Mouse (Mus musculus): Measurements from ENCODE around the gene Vps4b. TPM values are rescaled to one million over a fixed set of nuclear protein-coding genes. Genes with fewer than 3 reads are reported as not detected.

The Vps4b gene
- total and polyA plus RNA-seq, 3 experiments, result 5.9 to 30.1 (median 29.8) TPM

DNA sequence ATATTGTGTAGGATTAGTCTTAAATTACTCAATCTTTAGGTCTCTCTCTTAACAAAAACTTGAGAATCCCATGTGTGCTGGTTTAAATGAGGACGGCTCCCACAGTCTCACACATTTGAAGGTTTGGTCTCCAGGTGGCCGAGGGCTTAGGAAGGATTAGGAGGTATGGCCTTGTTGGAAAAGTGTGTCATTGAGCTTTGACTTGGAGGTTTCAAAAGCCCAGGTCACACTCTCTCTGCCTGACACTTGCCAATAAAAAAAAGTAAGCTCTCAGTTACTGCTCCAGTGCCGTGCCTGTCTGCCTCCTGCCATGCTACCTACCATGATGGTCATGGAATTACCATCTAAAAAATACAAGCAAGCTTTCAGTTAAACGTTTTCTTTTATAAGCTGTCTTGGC is 21.6 kb downstream of the Vps4b start:
- WGBS, result 85% methylated on average over 4 of the region's 4 CpGs
- H3K9ac ChIP-seq (ENCODE audit: low read depth, low read length), result no peak overlapping the region
- TF ChIP-seq POLR2A (IDR thresholded peaks at IDR 0.05; ENCODE audit: insufficient read depth, low read depth, low read length) (no peak), CTCF (IDR thresholded peaks at IDR 0.05) (no peak), EP300 (IDR thresholded peaks at IDR 0.05; ENCODE audit: insufficient read depth, low read depth, low read length) (no peak)
- no peaks in the 10 kb centered on the region for H3K27me3 ChIP-seq (ENCODE audit: control insufficient read depth, insufficient read depth, low read length)
- intact Hi-C loops (cut with DNase I), result no loop called here
- H3K36me3 ChIP-seq (ENCODE audit: control insufficient read depth, insufficient read depth, low read length), result peaks cover 4% of the 10 kb centered on the region
- no peak overlapping the region for H3K4me3 ChIP-seq
- no peaks in the 10 kb centered on the region for H3K79me2 ChIP-seq (replicated peaks; ENCODE audit: control insufficient read depth, insufficient read depth, low read length)
- H3K4me1 ChIP-seq (ENCODE audit: control insufficient read depth, insufficient read depth, low read length), result no peaks in the 10 kb centered on the region
- no peak overlapping the region for H3K27ac ChIP-seq
- no peak for DNase-seq

DNA sequence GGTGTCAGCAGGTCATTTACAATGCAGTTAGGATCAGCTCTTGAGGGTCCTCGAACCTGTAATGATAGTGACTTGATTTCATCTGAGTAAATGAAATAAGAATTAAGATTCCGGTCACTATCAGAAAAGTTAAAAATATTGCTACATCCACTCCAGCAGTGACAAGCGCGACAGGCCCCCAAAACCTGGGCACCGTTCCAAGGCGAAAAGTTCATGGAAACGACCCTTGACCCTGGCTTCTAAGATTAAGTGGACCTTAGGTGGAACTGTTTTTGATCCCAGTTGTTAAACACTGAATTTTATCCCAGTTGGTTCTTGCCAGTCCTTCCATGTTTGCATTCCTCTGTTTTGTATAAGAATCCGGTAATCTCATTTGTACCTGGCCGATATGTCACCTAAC is 22.4 kb downstream of the Vps4b start:
- TF ChIP-seq CTCF (IDR thresholded peaks at IDR 0.05) (no peak), POLR2A (IDR thresholded peaks at IDR 0.05; ENCODE audit: insufficient read depth, low read depth, low read length) (no peak), EP300 (IDR thresholded peaks at IDR 0.05; ENCODE audit: insufficient read depth, low read depth, low read length) (no peak)
- peaks cover 4% of the 10 kb centered on the region for H3K36me3 ChIP-seq (ENCODE audit: control insufficient read depth, insufficient read depth, low read length)
- WGBS, result 71% methylated on average over 9 of the region's 9 CpGs

DNA sequence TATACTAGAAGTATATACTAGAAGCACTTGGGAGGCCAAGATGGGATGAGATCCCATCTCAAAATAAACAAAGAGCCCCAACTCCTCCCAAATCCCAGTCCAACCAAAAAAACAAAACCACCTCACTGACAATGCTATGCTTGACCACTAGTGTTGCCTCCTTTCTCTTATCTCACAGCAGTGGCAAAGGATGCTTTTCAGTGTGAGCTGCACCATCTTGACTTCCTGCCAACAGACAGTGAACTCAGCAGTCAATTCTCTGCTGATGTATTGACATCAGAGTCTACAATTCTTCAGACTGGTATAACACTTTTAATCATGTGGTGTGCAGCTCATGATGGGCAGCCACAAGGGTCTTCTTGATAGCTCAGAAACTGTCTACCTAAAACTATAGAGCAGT is 27.8 kb downstream of the Vps4b start:
- intact Hi-C loops (cut with DNase I), result no loop called here
- Histone ChIP-seq H3K27me3 (ENCODE audit: control insufficient read depth, insufficient read depth, low read length) (no peaks in the 10 kb centered on the region), H3K79me2 (replicated peaks; ENCODE audit: control insufficient read depth, insufficient read depth, low read length) (no peaks in the 10 kb centered on the region), H3K9ac (ENCODE audit: low read depth, low read length) (no peak overlapping the region), H3K4me1 (ENCODE audit: control insufficient read depth, insufficient read depth, low read length) (no peaks in the 10 kb centered on the region), H3K4me3 (no peak overlapping the region), H3K27ac (no peak overlapping the region), H3K36me3 (ENCODE audit: control insufficient read depth, insufficient read depth, low read length) (peaks cover 2% of the 10 kb centered on the region; the same call in 1 of the 2 replicates)
- no peak for DNase-seq
- TF ChIP-seq EP300 (IDR thresholded peaks at IDR 0.05; ENCODE audit: insufficient read depth, low read depth, low read length) (no peak), POLR2A (IDR thresholded peaks at IDR 0.05; ENCODE audit: insufficient read depth, low read depth, low read length) (no peak), CTCF (IDR thresholded peaks at IDR 0.05) (no peak)

More for the DNA sequence above, 22.4 kb downstream of the Vps4b start:
- H3K27me3 ChIP-seq (ENCODE audit: control insufficient read depth, insufficient read depth, low read length), result no peaks in the 10 kb centered on the region
- DNase-seq, result no peak
- H3K9ac ChIP-seq (ENCODE audit: low read depth, low read length), result no peak overlapping the region
- H3K4me3 ChIP-seq, result no peak overlapping the region
- no peaks in the 10 kb centered on the region for H3K79me2 ChIP-seq (replicated peaks; ENCODE audit: control insufficient read depth, insufficient read depth, low read length)
- H3K4me1 ChIP-seq (ENCODE audit: control insufficient read depth, insufficient read depth, low read length), result no peaks in the 10 kb centered on the region
- no peak overlapping the region for H3K27ac ChIP-seq
- intact Hi-C loops (cut with DNase I), result no loop called here

DNA sequence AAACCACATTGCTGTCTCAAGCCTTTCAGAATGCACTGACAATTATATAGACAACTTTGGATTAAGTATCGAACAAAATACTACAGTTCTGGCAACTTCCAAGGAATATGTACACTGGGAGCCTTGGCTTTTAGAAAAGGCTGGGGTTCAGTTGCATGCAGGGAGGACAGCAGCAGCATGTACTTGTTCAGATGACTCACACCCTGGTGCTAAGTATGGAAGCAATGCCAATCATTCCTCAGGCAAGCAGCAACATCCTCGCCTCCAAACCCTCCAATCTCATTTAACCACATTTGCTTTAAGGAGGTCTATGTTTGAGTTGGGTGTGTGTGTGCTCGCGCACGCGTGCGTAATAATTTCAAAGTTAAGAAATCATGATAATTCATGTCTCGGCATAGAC is 30.8 kb downstream of the Vps4b start:
- intact Hi-C loops (cut with DNase I), result no loop called here
- DNase-seq, result no peak
- Histone ChIP-seq H3K4me1 (ENCODE audit: control insufficient read depth, insufficient read depth, low read length) (no peaks in the 10 kb centered on the region), H3K9ac (ENCODE audit: low read depth, low read length) (no peak overlapping the region), H3K27me3 (ENCODE audit: control insufficient read depth, insufficient read depth, low read length) (no peaks in the 10 kb centered on the region), H3K4me3 (no peak overlapping the region), H3K36me3 (ENCODE audit: control insufficient read depth, insufficient read depth, low read length) (no peaks in the 10 kb centered on the region), H3K27ac (no peak overlapping the region), H3K79me2 (replicated peaks; ENCODE audit: control insufficient read depth, insufficient read depth, low read length) (no peaks in the 10 kb centered on the region)
- no peak for TF ChIP-seq EP300 (IDR thresholded peaks at IDR 0.05; ENCODE audit: insufficient read depth, low read depth, low read length)
- no peak for TF ChIP-seq CTCF (IDR thresholded peaks at IDR 0.05)
- no peak for TF ChIP-seq POLR2A (IDR thresholded peaks at IDR 0.05; ENCODE audit: insufficient read depth, low read depth, low read length)
- 90% methylated on average over 8 of the region's 8 CpGs for WGBS

DNA sequence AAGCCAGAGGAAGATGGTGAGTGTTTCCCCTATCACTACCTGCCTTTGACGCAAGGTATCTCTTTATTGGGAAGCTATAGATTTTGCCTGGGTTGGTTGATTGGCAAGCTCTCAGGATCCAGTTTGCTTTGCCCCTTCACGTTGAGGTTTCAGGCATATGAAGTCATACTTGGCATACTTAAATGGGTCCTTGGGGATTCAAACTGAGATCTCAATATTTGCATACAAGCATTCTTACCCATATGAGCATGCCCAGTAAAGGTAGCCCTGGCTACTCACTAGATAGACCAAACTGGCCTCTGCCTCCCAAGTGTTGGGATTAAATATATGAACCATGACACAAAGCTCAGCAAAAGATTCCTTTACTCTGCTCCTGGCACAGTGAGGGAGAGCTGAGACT is 31.7 kb downstream of the Vps4b start:
- no peaks in the 10 kb centered on the region for H3K4me1 ChIP-seq (ENCODE audit: control insufficient read depth, insufficient read depth, low read length)
- H3K36me3 ChIP-seq (ENCODE audit: control insufficient read depth, insufficient read depth, low read length), result no peaks in the 10 kb centered on the region
- TF ChIP-seq EP300 (IDR thresholded peaks at IDR 0.05; ENCODE audit: insufficient read depth, low read depth, low read length) (no peak), CTCF (IDR thresholded peaks at IDR 0.05) (no peak), POLR2A (IDR thresholded peaks at IDR 0.05; ENCODE audit: insufficient read depth, low read depth, low read length) (no peak)
- DNase-seq, result no peak
- H3K9ac ChIP-seq (ENCODE audit: low read depth, low read length), result no peak overlapping the region
- intact Hi-C loops (cut with DNase I), result no loop called here
- 63% methylated on average over 2 of the region's 2 CpGs for WGBS
- no peaks in the 10 kb centered on the region for H3K27me3 ChIP-seq (ENCODE audit: control insufficient read depth, insufficient read depth, low read length)
- H3K27ac ChIP-seq, result no peak overlapping the region
- no peak overlapping the region for H3K4me3 ChIP-seq
- H3K79me2 ChIP-seq (replicated peaks; ENCODE audit: control insufficient read depth, insufficient read depth, low read length), result no peaks in the 10 kb centered on the region

DNA sequence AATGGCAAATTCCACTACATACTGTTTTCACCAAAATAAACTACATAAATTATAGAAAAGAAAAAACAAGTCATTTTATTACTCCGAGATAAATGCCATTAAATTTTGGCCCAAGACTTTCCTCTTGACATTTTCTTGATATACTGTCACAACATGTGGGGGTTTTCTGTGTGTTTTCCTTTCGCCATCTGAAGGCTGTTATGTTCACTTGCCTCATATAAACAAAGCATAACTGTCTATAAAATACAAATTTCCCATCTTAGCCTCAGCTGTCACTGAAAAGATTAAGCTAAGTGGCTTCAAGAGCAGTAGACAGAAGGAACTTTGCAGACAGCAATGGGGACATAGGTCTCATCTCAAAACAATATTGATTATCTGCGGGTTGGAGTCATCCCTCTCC is 32.2 kb downstream of the Vps4b start:
- Histone ChIP-seq H3K9ac (ENCODE audit: low read depth, low read length) (no peak overlapping the region), H3K4me3 (no peak overlapping the region), H3K4me1 (ENCODE audit: control insufficient read depth, insufficient read depth, low read length) (no peaks in the 10 kb centered on the region), H3K36me3 (ENCODE audit: control insufficient read depth, insufficient read depth, low read length) (no peaks in the 10 kb centered on the region), H3K27me3 (ENCODE audit: control insufficient read depth, insufficient read depth, low read length) (no peaks in the 10 kb centered on the region), H3K79me2 (replicated peaks; ENCODE audit: control insufficient read depth, insufficient read depth, low read length) (no peaks in the 10 kb centered on the region), H3K27ac (no peak overlapping the region)
- intact Hi-C loops (cut with DNase I), result no loop called here
- 98% methylated on average over 3 of the region's 3 CpGs for WGBS
- TF ChIP-seq EP300 (IDR thresholded peaks at IDR 0.05; ENCODE audit: insufficient read depth, low read depth, low read length) (no peak), CTCF (IDR thresholded peaks at IDR 0.05) (no peak), POLR2A (IDR thresholded peaks at IDR 0.05; ENCODE audit: insufficient read depth, low read depth, low read length) (no peak)
- no peak for DNase-seq

Data from heart, adult 2 months (tissue).